Mouse (Mus musculus) adrenal gland, adult 2 months (tissue): ENCODE data around the gene Smc3. TPM values are rescaled to one million over a fixed set of nuclear protein-coding genes. Genes with fewer than 3 reads are reported as not detected.
"Not testable (repeated sequence)": the region's sequence is repeated elsewhere in the genome, so short reads cannot be mapped to it uniquely, and the experiment has no call there.

ENCODE experiments used
- DNase-seq: peaks from one replicate; pipeline ENCODE4 v3.0.0; 2021
- polyA plus RNA-seq: library from polyadenylated mRNA; depleted of rRNA; stranded (reverse); fragments of >200 nt; gene quantifications from 2 replicates; pipeline ENCODE4 v1.2.3, GENCODE M21; 2012
- total RNA-seq, 2 experiments: library from RNA; stranded (reverse); gene quantifications; 2 replicates each; pipeline ENCODE4 v1.2.3; 2021

Smc3 gene
- total and polyA plus RNA-seq, 3 experiments = 2.5 to 32.0 (median 28.8) TPM

GRCm38 (mm10) chr19:53576061-53576460 lies 24.1 kb upstream of the Smc3 start:
- no peak for DNase-seq

GRCm38 (mm10) chr19:53577025-53577800 lies 23.0 kb upstream of the Smc3 start:
- DNase-seq = peak; percentile 45

- DNase-seq = peak; percentile 61
Measured at GRCm38 (mm10) chr19:53578597-53579252, 21.5 kb upstream of the Smc3 start.

GRCm38 (mm10) chr19:53580271-53580670 lies 19.9 kb upstream of the Smc3 start:
- DNase-seq = not testable (repeated sequence)

- not testable (repeated sequence) for DNase-seq
Measured at GRCm38 (mm10) chr19:53587686-53588085, 12.5 kb upstream of the Smc3 start.

- not testable (repeated sequence) for DNase-seq
Measured at GRCm38 (mm10) chr19:53588968-53589367, 11.2 kb upstream of the Smc3 start, which contains the start of gene Nutf2-ps1. Gene Nutf2-ps1 (minus strand): TSS chr19:53589068.

GRCm38 (mm10) chr19:53596723-53597474 lies 3.3 kb upstream of the Smc3 start:
- DNase-seq = no peak

- peak; percentile 78 for DNase-seq
Measured at GRCm38 (mm10) chr19:53600549-53601362, 558 bp downstream of the Smc3 start.

- no peak for DNase-seq
Measured at GRCm38 (mm10) chr19:53601363-53601655, 1.1 kb downstream of the Smc3 start.

GRCm38 (mm10) chr19:53608921-53609320 lies 8.7 kb downstream of the Smc3 start:
- no peak for DNase-seq

GRCm38 (mm10) chr19:53621681-53622080 lies 21.5 kb downstream of the Smc3 start:
- no peak for DNase-seq

GRCm38 (mm10) chr19:53638041-53638440 lies 37.8 kb downstream of the Smc3 start:
- DNase-seq = no peak

- no peak for DNase-seq
Measured at GRCm38 (mm10) chr19:53638727-53639126, 38.5 kb downstream of the Smc3 start.

- peak; percentile 58 for DNase-seq
Measured at GRCm38 (mm10) chr19:53644020-53644595, 43.9 kb downstream of the Smc3 start.

GRCm38 (mm10) chr19:53647301-53647700 lies 47.1 kb downstream of the Smc3 start:
- DNase-seq = no peak

GRCm38 (mm10) chr19:53648056-53648455 lies 47.9 kb downstream of the Smc3 start:
- no peak for DNase-seq

- DNase-seq = peak; percentile 71
Measured at GRCm38 (mm10) chr19:53648802-53649236, 48.6 kb downstream of the Smc3 start.

- no peak for DNase-seq
Measured at GRCm38 (mm10) chr19:53649361-53649760, 49.2 kb downstream of the Smc3 start.

GRCm38 (mm10) chr19:53649802-53650201 lies 49.6 kb downstream of the Smc3 start:
- DNase-seq = peak; percentile 21

- DNase-seq = no peak
Measured at GRCm38 (mm10) chr19:53650921-53651320, 50.7 kb downstream of the Smc3 start.

GRCm38 (mm10) chr19:53652267-53652666 lies 52.1 kb downstream of the Smc3 start:
- DNase-seq = no peak
